Comparison of ENCODE assay signal across 21 mouse cellular contexts in the genomic region with DNA sequence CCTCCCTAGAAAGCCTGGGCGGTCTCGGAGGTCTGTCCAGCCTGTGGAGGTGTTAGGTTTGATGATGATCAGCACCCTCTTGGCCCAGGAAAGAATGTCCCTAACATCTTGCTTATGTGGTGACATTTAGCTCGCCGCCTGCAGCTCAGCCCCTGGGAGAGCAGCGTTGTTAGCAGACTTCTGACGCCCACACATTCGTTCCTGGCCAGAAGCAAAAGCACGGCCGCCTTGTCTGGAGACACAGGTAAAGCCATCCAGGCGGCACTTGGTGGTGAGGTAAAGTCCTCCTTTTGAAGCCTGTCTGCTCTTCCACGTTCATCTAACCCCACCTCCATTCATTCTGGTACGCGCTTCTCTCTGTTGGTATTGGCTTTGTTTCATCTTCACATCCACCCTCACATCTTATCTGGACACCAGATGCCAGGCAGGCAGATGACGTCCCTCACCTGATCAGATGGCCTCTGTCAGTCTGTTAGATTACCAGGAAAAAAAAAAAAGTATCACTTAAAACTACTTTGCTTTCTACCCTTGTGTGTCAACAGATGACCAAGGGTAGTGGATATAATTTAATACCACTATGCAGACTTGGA. TPM values are rescaled to one million over a fixed set of nuclear protein-coding genes. Genes with fewer than 3 reads are reported as not detected.
DNase-seq lines count a peak whose midpoint lies in the region; ATAC-seq and TF ChIP-seq lines count a peak whose summit lies in the region.
"Had no signal": no experiment of that assay in that cellular context is flagged by ENCODE, and none has a peak within 500 bp of the region (broad histone marks: within the 10 kb centered on the region; RNA-seq: fewer than 3 reads in every experiment).

No protein-coding gene starts in this region.

- TF ChIP-seq EP300 in liver, embryonic 14.5 days (IDR thresholded peaks at IDR 0.05; ENCODE audit: low read depth), result 0 out of 2 replicates have a peak, but pooled peaks have one; percentile 18

- WGBS in liver, embryonic 14.5 days (ENCODE audit: insufficient replicate concordance), result 74% methylated on average over 14 of the region's 14 CpGs

- H3K36me3 ChIP-seq in liver, embryonic 14.5 days (replicated peaks; ENCODE audit: control insufficient read depth, insufficient read depth, low read depth), result no peaks in the 10 kb centered on the region
- H3K36me3 ChIP-seq: embryonic facial prominence, embryonic 15.5 days; midbrain, embryonic 13.5 days; neural tube, embryonic 13.5 days had no signal

- H3K9me3 ChIP-seq in liver, embryonic 14.5 days (ENCODE audit: control insufficient read depth, low read length), result no peaks in the 10 kb centered on the region
- H3K9me3 ChIP-seq: embryonic facial prominence, embryonic 15.5 days; midbrain, embryonic 13.5 days; neural tube, embryonic 13.5 days had no signal

- no peak overlapping the region for H3K9ac ChIP-seq in liver, embryonic 14.5 days (replicated peaks)
- H3K9ac ChIP-seq: embryonic facial prominence, embryonic 15.5 days; forebrain, postnatal 0 days; midbrain, embryonic 13.5 days; neural tube, embryonic 13.5 days had no signal

- H3K27me3 ChIP-seq in liver, embryonic 14.5 days (ENCODE audit: control insufficient read depth, insufficient read depth, low read length), result no peaks in the 10 kb centered on the region
- H3K27me3 ChIP-seq: embryonic facial prominence, embryonic 15.5 days; midbrain, embryonic 13.5 days; neural tube, embryonic 13.5 days; Patski had no signal

- no peak overlapping the region for H3K4me2 ChIP-seq in liver, embryonic 14.5 days (ENCODE audit: low read depth)
- H3K4me2 ChIP-seq: embryonic facial prominence, embryonic 15.5 days; midbrain, embryonic 13.5 days; neural tube, embryonic 13.5 days had no signal

- peak in 1 of 3 experiments; percentile 11 for DNase-seq in liver, embryonic 14.5 days (ENCODE audit: low read depth in 3 of 3, low spot score in 3 of 3)
- no peak for DNase-seq in liver
- peak; percentile 58 for DNase-seq in brain, adult 2 months (ENCODE audit: low read depth, low spot score)
- peak; percentile 38 for DNase-seq in thymus, postnatal 25 days
- no peak for DNase-seq in lung, postnatal 25 days (ENCODE audit: low spot score)
- DNase-seq in kidney, adult 9 months, result no peak
- DNase-seq: adrenal gland, postnatal 25 days; cerebellum, adult 18-20 months; cerebellum, postnatal 25 days; forebrain, postnatal 0 days; gastrocnemius, adult 2 months; left cerebral cortex, postnatal 4 days had no signal

- TF ChIP-seq CTCF in liver, embryonic 14.5 days (IDR thresholded peaks at IDR 0.05; ENCODE audit: low read depth), result no peak

- no peak overlapping the region for H3K27ac ChIP-seq in liver, embryonic 14.5 days
- H3K27ac ChIP-seq: embryonic facial prominence, embryonic 15.5 days; gastrocnemius, adult 2 months; kidney, postnatal 0 days; midbrain, embryonic 13.5 days; neural tube, embryonic 13.5 days; stomach, postnatal 0 days had no signal

- no peak overlapping the region for H3K4me3 ChIP-seq in liver, embryonic 14.5 days (ENCODE audit: insufficient read depth in 1 of 2, low read depth in 2 of 2, low read length in 2 of 2)
- H3K4me3 ChIP-seq: embryonic facial prominence, embryonic 15.5 days; gastrocnemius, adult 2 months; midbrain, embryonic 13.5 days; neural tube, embryonic 13.5 days had no signal

- ATAC-seq in liver, embryonic 14.5 days (ENCODE audit: insufficient read depth), result no peak
- peak; percentile 38 for ATAC-seq in CD4-positive, CD25-positive, alpha-beta regulatory T cell, adult 4 months
- ATAC-seq: forebrain, postnatal 0 days; hindbrain, embryonic 16.5 days; intestine, postnatal 0 days; midbrain, embryonic 13.5 days; Patski had no signal

- H3K4me1 ChIP-seq in liver, embryonic 14.5 days (replicated peaks; ENCODE audit: control insufficient read depth in 2 of 2, insufficient read depth in 2 of 2, low read length in 1 of 2), result peaks cover 0 to 3% of the 10 kb centered on the region in 2 experiments; a peak in 1 of 4 replicates
- H3K4me1 ChIP-seq: embryonic facial prominence, embryonic 15.5 days; midbrain, embryonic 13.5 days; neural tube, embryonic 13.5 days had no signal

RNA-seq across cellular contexts. Expression of a gene that starts 55.1 kb away (rescaled TPM):
- 17.5 and 35.3 TPM in 2 replicates for polyA plus RNA-seq in liver, embryonic 14.5 days (2012; rRNA removed)
- polyA plus RNA-seq in liver, embryonic 14.5 days (2014; fragmentation: Nextera tagmentation; extraction: Ambion mirVana), result 46.1 and 48.0 TPM in 2 replicates
- polyA plus RNA-seq in CD4-positive, CD25-positive, alpha-beta regulatory T cell, adult 4 months (2017; shearing (Covaris generic)), result 100 to 1,000 TPM; 190 to 207 TPM

Comparison
In these comparisons a context has a peak if more than half of its experiments do, and no peak if none do; other contexts are left out.
1. DNase-seq: peak in brain, adult 2 months (single experiment) and thymus, postnatal 25 days (single experiment); none in liver (single experiment), lung, postnatal 25 days (single experiment) and kidney, adult 9 months (single experiment).